Mouse (Mus musculus) stomach, embryonic 15.5 days (tissue): ENCODE results near the gene Ntn3. TPM values are rescaled to one million over a fixed set of nuclear protein-coding genes. Genes with fewer than 3 reads are reported as not detected.
A peak's percentile ranks its signal among the peaks of the same experiment; 100 is the strongest.

Experiments used
- ATAC-seq: fragments of 200-750 bp; cut with Nextera tagmentation; 2 replicates; pipeline ENCODE4 v1.8.0; 2017; ENCODE audit warnings: low read depth, moderate number of reproducible peaks, moderate TSS enrichment; ENCODE audit not compliant: insufficient read depth, low FRiP score
- H3K27ac ChIP-seq: fragments of 300-500 bp; sonication (generic); 2 replicates; pipeline ENCODE4 v1.5.1; 2015; ENCODE audit warnings: mild to moderate bottlenecking, inconsistent platforms
- H3K27me3 ChIP-seq: fragments of 300-500 bp; sonication (generic); replicated peaks from 2 replicates; pipeline ENCODE4 v1.6.1; 2015; ENCODE audit warnings: inconsistent platforms
- H3K36me3 ChIP-seq: fragments of 300-500 bp; sonication (generic); 2 replicates; pipeline ENCODE4 v1.6.1; 2015; ENCODE audit warnings: inconsistent platforms
- H3K4me1 ChIP-seq: fragments of 300-500 bp; sonication (generic); 2 replicates; pipeline ENCODE4 v1.6.1; 2015; ENCODE audit warnings: inconsistent platforms
- H3K4me2 ChIP-seq: fragments of 300-500 bp; sonication (generic); 2 replicates; pipeline ENCODE4 v1.6.1; 2015; ENCODE audit warnings: mild to moderate bottlenecking, inconsistent platforms
- H3K4me3 ChIP-seq: fragments of 300-500 bp; sonication (generic); replicated peaks from 2 replicates; pipeline ENCODE4 v1.5.1; 2015; ENCODE audit warnings: inconsistent platforms
- H3K9ac ChIP-seq: fragments of 300-500 bp; sonication (generic); 2 replicates; pipeline ENCODE4 v1.6.1; 2015; ENCODE audit warnings: inconsistent platforms
- H3K9me3 ChIP-seq: fragments of 300-500 bp; sonication (generic); 2 replicates; pipeline ENCODE4 v1.6.1; 2016; ENCODE audit warnings: inconsistent platforms
- WGBS: fragments of 180-500 bp; shearing (Covaris S2); methylation state at CpG from one replicate; pipeline ENCODE4 v1.1.7; 2015; 5-methylcytosine and 5-hydroxymethylcytosine counted together
- polyA plus RNA-seq: library from polyadenylated mRNA; unstranded; fragments of >200 nt; fragmentation: Nextera tagmentation; extraction: Ambion mirVana; gene quantifications from 2 replicates; pipeline ENCODE4 v1.2.1, GENCODE M21; 2015

The Ntn3 gene
- polyA plus RNA-seq, 1 experiment from 2014 or later = 8.1 TPM

- peaks cover 12% of the 10 kb centered on the region; the same call in 1 of the 2 replicates for H3K36me3 ChIP-seq
- H3K4me2 ChIP-seq = peak overlapping the region; percentile 69
- WGBS = 59% methylated on average over 3 of the region's 3 CpGs
- peak overlapping the region; percentile 83; the same call in 1 of the 2 replicates for H3K9ac ChIP-seq
- H3K9me3 ChIP-seq = no peaks in the 10 kb centered on the region
- no peak for ATAC-seq
- peaks cover 18% of the 10 kb centered on the region for H3K4me1 ChIP-seq
- 0 out of 2 replicates have a peak overlapping the region, but pooled peaks have one; percentile 97 for H3K27ac ChIP-seq
- no peaks in the 10 kb centered on the region for H3K27me3 ChIP-seq
- H3K4me3 ChIP-seq = peak overlapping the region; percentile 82
Measured at GRCm38 (mm10) chr17:24170125-24170524, 39.2 kb downstream of the Ntn3 start.

- no peaks in the 10 kb centered on the region for H3K27me3 ChIP-seq
- peak within 1 kb of the TSS; percentile 83 for H3K9ac ChIP-seq
- peak within 1 kb of the TSS; percentile 97 for H3K27ac ChIP-seq
- under 1% methylated on average over 58 of the region's 58 CpGs for WGBS
- peak within 1 kb of the TSS; percentile 82 for H3K4me3 ChIP-seq
- ATAC-seq = peak; percentile 89
- H3K4me1 ChIP-seq = peaks cover 18% of the 10 kb centered on the region
- H3K9me3 ChIP-seq = no peaks in the 10 kb centered on the region
- peak within 1 kb of the TSS; percentile 69 for H3K4me2 ChIP-seq
- peaks cover 12% of the 10 kb centered on the region; the same call in 1 of the 2 replicates for H3K36me3 ChIP-seq
Measured at GRCm38 (mm10) chr17:24169317-24170065, 39.8 kb downstream of the Ntn3 start, which contains the start of gene Atp6v0c. Gene Atp6v0c (minus strand): TSS chr17:24169702.

- H3K27me3 ChIP-seq = no peaks in the 10 kb centered on the region
- H3K9ac ChIP-seq = peak overlapping the region; percentile 83
- H3K4me3 ChIP-seq = peak overlapping the region; percentile 82
- H3K4me1 ChIP-seq = peaks cover 18% of the 10 kb centered on the region
- peak; percentile 11; the same call in 1 of the 2 replicates for ATAC-seq
- H3K36me3 ChIP-seq = peaks cover 12% of the 10 kb centered on the region; the same call in 1 of the 2 replicates
- under 1% methylated on average over 39 of the region's 41 CpGs for WGBS
- H3K27ac ChIP-seq = peak overlapping the region; percentile 97
- H3K4me2 ChIP-seq = peak overlapping the region; percentile 69
- H3K9me3 ChIP-seq = no peaks in the 10 kb centered on the region
Measured at GRCm38 (mm10) chr17:24168590-24169277, 40.6 kb downstream of the Ntn3 start.

GRCm38 (mm10) chr17:24167891-24168505 is 41.3 kb downstream of the Ntn3 start:
- 46% methylated on average over 7 of the region's 7 CpGs for WGBS
- Histone ChIP-seq H3K4me1 (peaks cover 19% of the 10 kb centered on the region), H3K27me3 (no peaks in the 10 kb centered on the region), H3K9me3 (no peaks in the 10 kb centered on the region), H3K27ac (peak overlapping the region; percentile 97), H3K9ac (peak overlapping the region; percentile 83), H3K36me3 (peaks cover 12% of the 10 kb centered on the region; the same call in 1 of the 2 replicates), H3K4me3 (peak overlapping the region; percentile 82), H3K4me2 (peak overlapping the region; percentile 69)
- ATAC-seq = no peak

GRCm38 (mm10) chr17:24167120-24167519 is 42.2 kb downstream of the Ntn3 start:
- peak overlapping the region; percentile 69; the same call in 1 of the 2 replicates for H3K4me2 ChIP-seq
- peak overlapping the region; percentile 82; the same call in 1 of the 2 replicates for H3K4me3 ChIP-seq
- peaks cover 12% of the 10 kb centered on the region; the same call in 1 of the 2 replicates for H3K36me3 ChIP-seq
- 78% methylated on average over 6 of the region's 6 CpGs for WGBS
- peaks cover 25% of the 10 kb centered on the region for H3K4me1 ChIP-seq
- no peaks in the 10 kb centered on the region for H3K27me3 ChIP-seq
- H3K9me3 ChIP-seq = no peaks in the 10 kb centered on the region
- no peak overlapping the region; the same call in 1 of the 2 replicates for H3K9ac ChIP-seq
- no peak for ATAC-seq
- no peak overlapping the region for H3K27ac ChIP-seq

- WGBS = 77% methylated on average over 11 of the region's 11 CpGs
- no peak overlapping the region for H3K9ac ChIP-seq
- no peaks in the 10 kb centered on the region for H3K9me3 ChIP-seq
- peaks cover 20% of the 10 kb centered on the region for H3K4me1 ChIP-seq
- ATAC-seq = no peak
- H3K4me3 ChIP-seq = no peak overlapping the region
- H3K27ac ChIP-seq = no peak overlapping the region
- peaks cover 12% of the 10 kb centered on the region; the same call in 1 of the 2 replicates for H3K36me3 ChIP-seq
- H3K4me2 ChIP-seq = no peak overlapping the region
- no peaks in the 10 kb centered on the region for H3K27me3 ChIP-seq
Measured at GRCm38 (mm10) chr17:24164566-24165259, 44.6 kb downstream of the Ntn3 start.

GRCm38 (mm10) chr17:24163176-24163962 is 46.0 kb downstream of the Ntn3 start, which contains the start of gene Amdhd2:
Gene Amdhd2 (minus strand): TSS chr17:24163766.
- H3K27ac ChIP-seq = peak within 1 kb of the TSS; percentile 87
- peaks cover 20% of the 10 kb centered on the region for H3K4me1 ChIP-seq
- H3K9me3 ChIP-seq = no peaks in the 10 kb centered on the region
- H3K36me3 ChIP-seq = peaks cover 12% of the 10 kb centered on the region; the same call in 1 of the 2 replicates
- peak within 1 kb of the TSS; percentile 93 for H3K4me2 ChIP-seq
- ATAC-seq = peak; percentile 81
- peak within 1 kb of the TSS; percentile 78 for H3K4me3 ChIP-seq
- peak within 1 kb of the TSS; percentile 83 for H3K9ac ChIP-seq
- no peaks in the 10 kb centered on the region for H3K27me3 ChIP-seq
- WGBS = under 1% methylated on average over 47 of the region's 47 CpGs

GRCm38 (mm10) chr17:24162584-24163175 is 46.7 kb downstream of the Ntn3 start:
- peak overlapping the region; percentile 93 for H3K4me2 ChIP-seq
- H3K36me3 ChIP-seq = peaks cover 10% of the 10 kb centered on the region; the same call in 1 of the 2 replicates
- H3K4me3 ChIP-seq = peak overlapping the region; percentile 78
- 0 out of 2 replicates have a peak, but pooled peaks have one; percentile 7 for ATAC-seq
- no peaks in the 10 kb centered on the region for H3K27me3 ChIP-seq
- peaks cover 14% of the 10 kb centered on the region for H3K4me1 ChIP-seq
- H3K9me3 ChIP-seq = no peaks in the 10 kb centered on the region
- peak overlapping the region; percentile 87 for H3K27ac ChIP-seq
- H3K9ac ChIP-seq = peak overlapping the region; percentile 83
- 20% methylated on average over 17 of the region's 17 CpGs for WGBS

- Histone ChIP-seq H3K27ac (no peak overlapping the region), H3K4me3 (no peak overlapping the region), H3K4me1 (peaks cover 6% of the 10 kb centered on the region), H3K4me2 (no peak overlapping the region), H3K9me3 (no peaks in the 10 kb centered on the region), H3K27me3 (no peaks in the 10 kb centered on the region), H3K9ac (no peak overlapping the region), H3K36me3 (0 out of 2 replicates have a peak, but pooled peaks cover 2% of the 10 kb centered on the region)
- 83% methylated on average over 5 of the region's 5 CpGs for WGBS
- ATAC-seq = no peak
Measured at GRCm38 (mm10) chr17:24161466-24161865, 47.9 kb downstream of the Ntn3 start.

- H3K9me3 ChIP-seq = no peaks in the 10 kb centered on the region
- WGBS = 91% methylated on average over 4 of the region's 4 CpGs
- no peak overlapping the region for H3K4me2 ChIP-seq
- H3K27ac ChIP-seq = no peak overlapping the region
- H3K9ac ChIP-seq = no peak overlapping the region
- no peaks in the 10 kb centered on the region for H3K36me3 ChIP-seq
- peaks cover 3% of the 10 kb centered on the region for H3K4me1 ChIP-seq
- no peak overlapping the region for H3K4me3 ChIP-seq
- ATAC-seq = no peak
- H3K27me3 ChIP-seq = no peaks in the 10 kb centered on the region
Measured at GRCm38 (mm10) chr17:24157526-24157925, 51.8 kb downstream of the Ntn3 start.
